Mouse (Mus musculus) central nervous system, embryonic 14 days (tissue): ENCODE measurements around the gene Galt. TPM values are rescaled to one million over a fixed set of nuclear protein-coding genes. Genes with fewer than 3 reads are reported as not detected.

Experiments used
- polyA plus RNA-seq: library from polyadenylated mRNA; depleted of rRNA; stranded (reverse); fragments of >200 nt; gene quantifications from 2 replicates; pipeline ENCODE4 v1.2.3, GENCODE M21; 2012; rRNA removed

Galt gene
- polyA plus RNA-seq = 66.6 and 88.5 TPM in 2 replicates

DNA sequence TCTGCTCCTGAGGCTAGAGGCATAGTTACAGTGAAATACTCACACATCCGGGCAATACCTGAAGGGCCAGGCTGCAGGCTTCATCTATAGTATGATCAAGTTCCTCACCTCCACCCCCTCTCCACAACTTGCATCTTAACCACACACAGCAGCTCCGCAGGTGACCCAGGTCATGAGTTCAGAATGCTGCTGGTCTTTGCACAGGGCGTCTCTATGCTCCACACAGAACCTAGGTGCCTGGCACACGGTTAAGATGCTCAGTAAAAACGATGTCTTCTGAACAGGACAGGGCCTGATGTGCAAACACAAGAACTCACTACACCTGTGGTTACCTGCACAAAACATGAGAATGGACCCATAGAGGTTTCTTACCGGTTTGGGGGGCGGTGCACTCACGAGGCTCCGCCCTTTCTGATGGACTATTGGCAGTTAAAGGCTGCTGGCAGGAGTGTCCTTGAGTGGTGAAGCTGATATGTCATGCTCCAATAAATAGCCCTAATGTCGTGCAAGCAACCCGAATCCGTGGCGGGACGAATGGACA lies at the start of gene Galt:
Gene Galt (plus strand): TSS at position 432 of the 541 bp plus-strand sequence.

DNA sequence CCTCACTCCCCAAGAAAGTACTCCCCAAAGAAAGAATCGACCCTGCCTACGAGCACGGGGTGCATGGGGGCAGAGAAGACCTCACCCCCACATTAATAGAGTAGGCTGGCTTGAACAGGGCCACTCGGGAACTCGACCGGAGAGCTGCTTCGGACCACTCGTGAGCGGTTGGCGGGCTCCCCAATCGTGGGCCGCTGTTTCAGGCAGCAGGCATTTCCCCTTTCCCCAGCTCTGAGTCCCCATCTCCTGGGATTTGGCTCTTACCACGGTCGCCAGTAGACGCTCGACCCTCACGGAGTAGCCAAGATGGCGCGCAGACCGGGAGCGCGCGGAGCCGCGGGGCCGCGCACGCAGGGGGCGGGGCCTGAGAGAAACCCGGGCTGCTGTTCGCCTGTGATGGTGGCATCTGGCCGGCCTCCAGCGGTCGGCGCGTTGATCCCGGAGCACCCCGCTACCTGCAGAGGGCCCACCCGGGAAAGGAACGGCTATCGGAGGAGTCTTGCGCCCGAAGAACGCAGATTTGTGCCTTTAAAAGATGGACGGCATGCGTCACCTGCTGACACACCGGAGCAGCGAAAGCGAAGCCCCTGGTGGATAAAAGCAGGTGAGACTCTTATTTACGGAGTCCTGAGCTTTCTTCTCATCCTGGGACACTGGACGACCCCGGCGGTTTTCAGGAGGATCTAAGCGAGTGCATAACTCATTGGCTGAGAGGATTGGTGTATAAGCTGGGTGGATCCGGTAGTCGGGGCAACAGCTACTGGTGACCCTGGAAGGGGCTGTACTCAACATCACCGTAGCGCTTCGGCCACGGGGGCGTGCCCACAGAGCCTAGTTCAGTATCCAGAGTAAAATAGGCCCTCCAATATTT lies 41.6 kb upstream of the Galt start, which contains the start of gene Rpp25l:
Gene Rpp25l (minus strand): TSS at position 338 of the 871 bp plus-strand sequence.

GRCm38 (mm10) chr4:41722918-41723351 lies 32.1 kb upstream of the Galt start, which contains the start of gene Dctn3:
Dctn3 (minus strand) TSS chr4:41723170.

DNA sequence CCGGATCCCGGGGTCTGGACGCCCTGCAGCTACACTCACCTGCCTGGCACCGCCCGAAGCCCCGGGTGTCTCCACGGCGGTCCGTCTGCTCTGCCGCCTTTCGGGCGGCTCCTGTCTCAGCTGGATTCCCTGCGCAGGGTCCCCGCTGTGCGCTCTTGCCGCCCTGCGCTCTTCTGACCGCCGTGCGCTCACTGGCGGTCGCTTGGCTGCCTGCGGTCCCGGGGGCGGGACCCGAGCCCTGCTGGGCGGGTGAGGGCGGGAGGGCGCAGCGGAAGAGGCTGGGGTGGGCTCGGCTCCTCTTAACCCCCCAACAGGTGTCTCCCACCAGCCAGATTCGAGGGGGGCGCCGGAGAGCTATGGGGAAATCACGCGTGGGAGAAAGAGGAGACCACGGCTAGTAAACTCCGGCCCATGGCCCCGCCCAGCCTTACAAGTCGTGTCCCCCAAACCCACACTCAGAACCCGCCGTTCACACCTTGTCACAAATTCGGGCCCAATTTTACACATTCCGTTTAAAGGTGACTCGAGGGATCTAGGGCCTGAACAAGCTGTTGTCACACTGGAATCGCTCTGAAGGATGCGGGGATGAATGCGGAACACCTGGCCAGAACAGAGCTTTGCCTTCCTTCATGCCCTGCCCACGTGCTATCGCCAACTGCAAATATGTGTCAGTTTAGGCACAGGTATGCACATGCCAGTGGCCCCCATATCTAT lies 23.8 kb upstream of the Galt start, which contains the start of gene Arid3c:
Gene Arid3c (minus strand): TSS at position 91 of the 714 bp plus-strand sequence.

GRCm38 (mm10) chr4:41755338-41756305 lies 594 bp downstream of the Galt start, which contains the start of gene Sigmar1:
Sigmar1 (minus strand) TSS chr4:41756157.

DNA sequence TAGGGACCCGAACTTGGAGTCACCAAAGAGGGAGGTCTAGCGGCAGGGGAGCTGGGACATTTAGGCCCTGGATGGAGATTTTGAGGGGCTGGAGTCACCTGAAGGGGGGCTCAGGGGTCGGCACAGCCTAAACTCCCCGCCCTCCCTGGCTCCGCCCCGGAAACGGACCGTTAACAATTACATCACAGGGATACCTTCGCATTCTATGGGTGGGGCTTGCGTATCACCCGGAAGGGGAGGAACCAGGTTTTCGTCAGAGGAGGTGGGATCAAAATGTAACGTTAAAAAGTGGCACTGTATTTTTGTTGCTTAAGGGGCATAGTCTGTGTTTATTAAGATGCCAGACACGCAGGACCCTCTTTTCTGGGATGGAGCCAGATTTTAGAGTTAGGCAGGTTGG lies 19.0 kb downstream of the Galt start, which contains the start of gene Ccl27a:
Gene Ccl27a (minus strand): TSS at position 246 of the 400 bp plus-strand sequence.

Other genes with a start within 250 kb of the Galt start
- 8.3 and 11.9 TPM in 2 replicates for gene 1110017D15Rik, start 237.9 kb upstream of the Galt start, polyA plus RNA-seq
- 75.4 and 86.6 TPM in 2 replicates for gene Fam219a, start 185.7 kb upstream of the Galt start, polyA plus RNA-seq
- gene Dnaic1, start 185.5 kb upstream of the Galt start, polyA plus RNA-seq = 2.3 and 2.9 TPM in 2 replicates
- gene Enho, start 114.9 kb upstream of the Galt start, polyA plus RNA-seq = 86.9 and 96.7 TPM in 2 replicates
- gene Cntfr, start 58.1 kb upstream of the Galt start, polyA plus RNA-seq = 63.3 and 84.9 TPM in 2 replicates
- 34.2 and 80.9 TPM in 2 replicates for gene Il11ra1, start 55.2 kb upstream of the Galt start, polyA plus RNA-seq
- gene Rpp25l, start 41.7 kb upstream of the Galt start, polyA plus RNA-seq = 56.4 and 56.9 TPM in 2 replicates
- 159 and 165 TPM in 2 replicates for gene Dctn3, start 32.1 kb upstream of the Galt start, polyA plus RNA-seq
- gene Arid3c, start 24.1 kb upstream of the Galt start, polyA plus RNA-seq = 0.44 and 0.69 TPM in 2 replicates
- gene Sigmar1, start 929 bp downstream of the Galt start, polyA plus RNA-seq = 55.0 and 62.8 TPM in 2 replicates
- 367 and 380 TPM in 2 replicates for gene Ccl27a, start 19.0 kb downstream of the Galt start, polyA plus RNA-seq
- not detected in 2 replicates for gene Gm21541, start 148.4 kb downstream of the Galt start, polyA plus RNA-seq
- gene Gm20878, start 186.3 kb downstream of the Galt start, polyA plus RNA-seq = 3.9 and 4.7 TPM in 2 replicates
- gene Fam205a4, start 210.8 kb downstream of the Galt start, polyA plus RNA-seq = 2.1 and 2.4 TPM in 2 replicates